Mouse (Mus musculus): ENCODE results near the gene Cercam. TPM values are rescaled to one million over a fixed set of nuclear protein-coding genes. Genes with fewer than 3 reads are reported as not detected.

Cercam gene
- polyA plus RNA-seq (2014; fragmentation: Nextera tagmentation; extraction: Ambion mirVana) = 6.1 and 7.5 TPM in 2 replicates

- 0 out of 2 replicates have a peak within 1 kb of the TSS, but pooled peaks have one; percentile 28 for H3K27ac ChIP-seq (replicated peaks; ENCODE audit: low read depth, low read length)
- DNase-seq (ENCODE audit: low spot score) = peak; percentile 92
- peak within 1 kb of the TSS; percentile 69 for H3K9ac ChIP-seq (replicated peaks; ENCODE audit: low read length)
- no peaks in the 10 kb centered on the region for H3K36me3 ChIP-seq (replicated peaks; ENCODE audit: control insufficient read depth, insufficient read depth, low read depth, low read length)
- under 1% methylated on average over 43 of the region's 44 CpGs for WGBS
- peak within 1 kb of the TSS; percentile 46 for H3K4me3 ChIP-seq (ENCODE audit: low read depth, low read length)
- H3K4me1 ChIP-seq (ENCODE audit: control insufficient read depth, insufficient read depth, low read length) = peaks cover 2% of the 10 kb centered on the region; the same call in 1 of the 2 replicates
- H3K27me3 ChIP-seq (ENCODE audit: control insufficient read depth, insufficient read depth, low read length) = no peaks in the 10 kb centered on the region
- H3K9me3 ChIP-seq (replicated peaks; ENCODE audit: control insufficient read depth, low read length) = no peaks in the 10 kb centered on the region
- peak; percentile 92 for ATAC-seq (replicated peaks; ENCODE audit: insufficient number of reproducible peaks, low FRiP score, low TSS enrichment, low read depth)
- H3K4me2 ChIP-seq (ENCODE audit: low read depth, low read length) = peak within 1 kb of the TSS; percentile 94
Measured at GRCm38 (mm10) chr2:29868949-29869645, at the start of gene Cercam. Cercam (plus strand) TSS chr2:29869164.

GRCm38 (mm10) chr2:29819363-29819762, 49.6 kb upstream of the Cercam start:
- no peaks in the 10 kb centered on the region for H3K4me1 ChIP-seq (ENCODE audit: control insufficient read depth, insufficient read depth, low read length)
- H3K9ac ChIP-seq (replicated peaks; ENCODE audit: low read length) = no peak overlapping the region
- H3K27me3 ChIP-seq (ENCODE audit: control insufficient read depth, insufficient read depth, low read length) = no peaks in the 10 kb centered on the region
- H3K4me3 ChIP-seq (ENCODE audit: low read depth, low read length) = no peak overlapping the region; the same call in 1 of the 2 replicates
- WGBS = 11% methylated on average over 2 of the region's 2 CpGs
- no peaks in the 10 kb centered on the region for H3K9me3 ChIP-seq (replicated peaks; ENCODE audit: control insufficient read depth, low read length)
- ATAC-seq (replicated peaks; ENCODE audit: insufficient number of reproducible peaks, low FRiP score, low TSS enrichment, low read depth) (no peak), DNase-seq (ENCODE audit: low spot score) (no peak)
- H3K4me2 ChIP-seq (ENCODE audit: low read depth, low read length) = no peak overlapping the region
- peaks cover 2% of the 10 kb centered on the region; the same call in 1 of the 2 replicates for H3K36me3 ChIP-seq (replicated peaks; ENCODE audit: control insufficient read depth, insufficient read depth, low read depth, low read length)
- 0 out of 2 replicates have a peak overlapping the region, but pooled peaks have one; percentile 14 for H3K27ac ChIP-seq (replicated peaks; ENCODE audit: low read depth, low read length)

- WGBS = under 1% methylated on average over 35 of the region's 35 CpGs
Measured at GRCm38 (mm10) chr2:29820025-29820817, 48.7 kb upstream of the Cercam start, which contains the start of gene Urm1. Urm1 (plus strand) TSS chr2:29820075.

GRCm38 (mm10) chr2:29826318-29826925, 42.5 kb upstream of the Cercam start:
- H3K4me2 ChIP-seq (ENCODE audit: low read depth, low read length) = peak overlapping the region; percentile 44
- H3K36me3 ChIP-seq (replicated peaks; ENCODE audit: control insufficient read depth, insufficient read depth, low read depth, low read length) = no peaks in the 10 kb centered on the region
- no peaks in the 10 kb centered on the region for H3K27me3 ChIP-seq (ENCODE audit: control insufficient read depth, insufficient read depth, low read length)
- peak; percentile 18 for DNase-seq (ENCODE audit: low spot score)
- H3K4me3 ChIP-seq (ENCODE audit: low read depth, low read length) = peak overlapping the region; percentile 98
- H3K4me1 ChIP-seq (ENCODE audit: control insufficient read depth, insufficient read depth, low read length) = no peaks in the 10 kb centered on the region
- peak overlapping the region; percentile 57 for H3K9ac ChIP-seq (replicated peaks; ENCODE audit: low read length)
- H3K9me3 ChIP-seq (replicated peaks; ENCODE audit: control insufficient read depth, low read length) = no peaks in the 10 kb centered on the region
- WGBS = 18% methylated on average over 11 of the region's 11 CpGs
- no peak for ATAC-seq (replicated peaks; ENCODE audit: insufficient number of reproducible peaks, low FRiP score, low TSS enrichment, low read depth)
- H3K27ac ChIP-seq (replicated peaks; ENCODE audit: low read depth, low read length) = peak overlapping the region; percentile 14; the same call in 1 of the 2 replicates

More at GRCm38 (mm10) chr2:29820025-29820817, 48.7 kb upstream of the Cercam start, which contains the start of gene Urm1:
- Histone ChIP-seq H3K36me3 (replicated peaks; ENCODE audit: control insufficient read depth, insufficient read depth, low read depth, low read length) (peaks cover 2% of the 10 kb centered on the region; the same call in 1 of the 2 replicates), H3K4me3 (ENCODE audit: low read depth, low read length) (peak within 1 kb of the TSS; percentile 33), H3K9me3 (replicated peaks; ENCODE audit: control insufficient read depth, low read length) (no peaks in the 10 kb centered on the region), H3K4me1 (ENCODE audit: control insufficient read depth, insufficient read depth, low read length) (no peaks in the 10 kb centered on the region), H3K4me2 (ENCODE audit: low read depth, low read length) (peak within 1 kb of the TSS; percentile 58), H3K27ac (replicated peaks; ENCODE audit: low read depth, low read length) (peak within 1 kb of the TSS; percentile 94), H3K27me3 (ENCODE audit: control insufficient read depth, insufficient read depth, low read length) (no peaks in the 10 kb centered on the region), H3K9ac (replicated peaks; ENCODE audit: low read length) (peak within 1 kb of the TSS; percentile 73)
- ATAC-seq (replicated peaks; ENCODE audit: insufficient number of reproducible peaks, low FRiP score, low TSS enrichment, low read depth) (peak; percentile 84), DNase-seq (ENCODE audit: low spot score) (peak; percentile 89)

- no peaks in the 10 kb centered on the region for H3K4me1 ChIP-seq (ENCODE audit: control insufficient read depth, insufficient read depth, low read length)
- peak overlapping the region; percentile 98 for H3K4me3 ChIP-seq (ENCODE audit: low read depth, low read length)
- under 1% methylated on average over 48 of the region's 48 CpGs for WGBS
- no peaks in the 10 kb centered on the region for H3K36me3 ChIP-seq (replicated peaks; ENCODE audit: control insufficient read depth, insufficient read depth, low read depth, low read length)
- peak overlapping the region; percentile 52; the same call in 1 of the 2 replicates for H3K27ac ChIP-seq (replicated peaks; ENCODE audit: low read depth, low read length)
- H3K9ac ChIP-seq (replicated peaks; ENCODE audit: low read length) = peak overlapping the region; percentile 84
- peak; percentile 93 for ATAC-seq (replicated peaks; ENCODE audit: insufficient number of reproducible peaks, low FRiP score, low TSS enrichment, low read depth)
- H3K4me2 ChIP-seq (ENCODE audit: low read depth, low read length) = peak overlapping the region; percentile 64
- peak; percentile 99 for DNase-seq (ENCODE audit: low spot score)
- H3K27me3 ChIP-seq (ENCODE audit: control insufficient read depth, insufficient read depth, low read length) = no peaks in the 10 kb centered on the region
- no peaks in the 10 kb centered on the region for H3K9me3 ChIP-seq (replicated peaks; ENCODE audit: control insufficient read depth, low read length)
Measured at GRCm38 (mm10) chr2:29826926-29827708, 41.8 kb upstream of the Cercam start.

GRCm38 (mm10) chr2:29827709-29828024, 41.3 kb upstream of the Cercam start:
- H3K4me3 ChIP-seq (ENCODE audit: low read depth, low read length) = peak overlapping the region; percentile 98
- DNase-seq (ENCODE audit: low spot score) = no peak
- no peaks in the 10 kb centered on the region for H3K9me3 ChIP-seq (replicated peaks; ENCODE audit: control insufficient read depth, low read length)
- H3K27ac ChIP-seq (replicated peaks; ENCODE audit: low read depth, low read length) = no peak overlapping the region
- H3K9ac ChIP-seq (replicated peaks; ENCODE audit: low read length) = peak overlapping the region; percentile 84
- H3K36me3 ChIP-seq (replicated peaks; ENCODE audit: control insufficient read depth, insufficient read depth, low read depth, low read length) = no peaks in the 10 kb centered on the region
- H3K4me1 ChIP-seq (ENCODE audit: control insufficient read depth, insufficient read depth, low read length) = no peaks in the 10 kb centered on the region
- H3K4me2 ChIP-seq (ENCODE audit: low read depth, low read length) = peak overlapping the region; percentile 64
- no peaks in the 10 kb centered on the region for H3K27me3 ChIP-seq (ENCODE audit: control insufficient read depth, insufficient read depth, low read length)
- 3% methylated on average over 12 of the region's 12 CpGs for WGBS
- ATAC-seq (replicated peaks; ENCODE audit: insufficient number of reproducible peaks, low FRiP score, low TSS enrichment, low read depth) = no peak

GRCm38 (mm10) chr2:29831106-29831505, 37.9 kb upstream of the Cercam start:
- 89% methylated on average over 4 of the region's 4 CpGs for WGBS
- H3K9ac ChIP-seq (replicated peaks; ENCODE audit: low read length) = no peak overlapping the region
- no peaks in the 10 kb centered on the region for H3K27me3 ChIP-seq (ENCODE audit: control insufficient read depth, insufficient read depth, low read length)
- ATAC-seq (replicated peaks; ENCODE audit: insufficient number of reproducible peaks, low FRiP score, low TSS enrichment, low read depth) = no peak
- no peaks in the 10 kb centered on the region for H3K36me3 ChIP-seq (replicated peaks; ENCODE audit: control insufficient read depth, insufficient read depth, low read depth, low read length)
- no peak overlapping the region for H3K4me2 ChIP-seq (ENCODE audit: low read depth, low read length)
- no peak for DNase-seq (ENCODE audit: low spot score)
- H3K4me3 ChIP-seq (ENCODE audit: low read depth, low read length) = no peak overlapping the region
- no peaks in the 10 kb centered on the region for H3K4me1 ChIP-seq (ENCODE audit: control insufficient read depth, insufficient read depth, low read length)
- H3K27ac ChIP-seq (replicated peaks; ENCODE audit: low read depth, low read length) = no peak overlapping the region
- H3K9me3 ChIP-seq (replicated peaks; ENCODE audit: control insufficient read depth, low read length) = no peaks in the 10 kb centered on the region
